Mouse (Mus musculus): ENCODE results near the gene Col4a3. TPM values are rescaled to one million over a fixed set of nuclear protein-coding genes. Genes with fewer than 3 reads are reported as not detected.

The Col4a3 gene
- polyA plus RNA-seq, 1 experiment from 2014 or later: 21.9 TPM

DNA sequence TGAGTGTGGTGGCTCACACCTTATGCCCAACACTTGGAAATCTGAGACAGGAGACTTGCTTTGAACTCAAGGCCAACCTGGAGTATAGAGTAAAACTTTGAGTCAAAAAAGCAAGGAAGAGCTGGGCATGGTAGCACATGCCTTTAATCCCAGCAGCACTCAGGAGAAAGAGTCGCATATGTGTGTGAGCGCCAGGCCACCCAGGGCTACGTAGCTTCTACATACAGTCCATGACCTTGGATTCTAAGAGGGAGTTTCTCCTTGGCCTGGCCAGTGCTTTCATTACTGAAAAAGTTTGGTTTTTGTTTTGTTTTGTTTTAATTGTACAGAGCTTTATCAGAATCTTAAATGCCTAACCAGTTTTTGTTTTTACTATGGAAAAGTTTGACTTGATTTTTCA is 157.2 kb downstream of the Col4a3 start:
- no peaks in the 10 kb centered on the region for H3K27me3 ChIP-seq (ENCODE audit: insufficient read depth, low read length)
- ATAC-seq (replicated peaks; ENCODE audit: low FRiP score, low read depth): no peak
- H3K4me2 ChIP-seq (ENCODE audit: low read length): no peak overlapping the region
- DNase-seq (ENCODE audit: low spot score): peak; percentile 18
- peaks cover 18% of the 10 kb centered on the region; the same call in 1 of the 2 replicates for H3K36me3 ChIP-seq (ENCODE audit: insufficient read depth, low read length)
- 67% methylated on average over 3 of the region's 3 CpGs for WGBS
- H3K27ac ChIP-seq: no peak overlapping the region
- no peak overlapping the region for H3K9ac ChIP-seq (ENCODE audit: low read depth, low read length)
- no peak overlapping the region for H3K4me3 ChIP-seq (replicated peaks; ENCODE audit: low read depth, low read length)
- H3K9me3 ChIP-seq (replicated peaks; ENCODE audit: low read length): no peaks in the 10 kb centered on the region
- H3K4me1 ChIP-seq (replicated peaks; ENCODE audit: insufficient read depth, low read length): no peaks in the 10 kb centered on the region; the same call in 1 of the 2 replicates
- no peak for TF ChIP-seq CTCF (IDR thresholded peaks at IDR 0.05; ENCODE audit: low read depth)

DNA sequence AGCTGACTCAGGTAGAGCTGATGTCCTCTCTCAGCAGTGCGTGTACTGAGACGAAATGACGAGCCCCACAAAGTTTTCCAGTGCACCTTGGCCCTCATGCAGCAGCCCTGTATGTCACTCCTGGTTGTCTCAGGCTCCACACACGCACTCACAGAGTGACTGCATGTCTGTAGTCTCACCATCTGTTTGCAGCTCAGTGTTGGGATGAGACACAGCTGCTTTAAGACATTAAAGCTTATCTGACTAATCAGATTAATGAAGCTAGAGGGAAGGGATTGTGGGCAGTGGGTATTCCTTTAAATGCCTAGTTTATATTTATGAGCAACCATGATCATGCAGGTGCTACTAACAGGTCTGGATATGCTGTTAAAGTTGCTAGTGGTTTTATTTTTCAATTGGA is 159.7 kb downstream of the Col4a3 start:
- no peak for DNase-seq (ENCODE audit: low spot score)
- H3K36me3 ChIP-seq (ENCODE audit: insufficient read depth, low read length): peaks cover 17% of the 10 kb centered on the region
- no peak overlapping the region for H3K27ac ChIP-seq
- H3K4me2 ChIP-seq (ENCODE audit: low read length): no peak overlapping the region
- H3K9ac ChIP-seq (ENCODE audit: low read depth, low read length): no peak overlapping the region
- H3K4me1 ChIP-seq (replicated peaks; ENCODE audit: insufficient read depth, low read length): no peaks in the 10 kb centered on the region; the same call in 1 of the 2 replicates
- H3K27me3 ChIP-seq (ENCODE audit: insufficient read depth, low read length): no peaks in the 10 kb centered on the region
- 72% methylated on average over 4 of the region's 4 CpGs for WGBS
- H3K4me3 ChIP-seq (replicated peaks; ENCODE audit: low read depth, low read length): no peak overlapping the region
- no peak for TF ChIP-seq CTCF (IDR thresholded peaks at IDR 0.05; ENCODE audit: low read depth)
- no peak for ATAC-seq (replicated peaks; ENCODE audit: low FRiP score, low read depth)
- no peaks in the 10 kb centered on the region for H3K9me3 ChIP-seq (replicated peaks; ENCODE audit: low read length)

DNA sequence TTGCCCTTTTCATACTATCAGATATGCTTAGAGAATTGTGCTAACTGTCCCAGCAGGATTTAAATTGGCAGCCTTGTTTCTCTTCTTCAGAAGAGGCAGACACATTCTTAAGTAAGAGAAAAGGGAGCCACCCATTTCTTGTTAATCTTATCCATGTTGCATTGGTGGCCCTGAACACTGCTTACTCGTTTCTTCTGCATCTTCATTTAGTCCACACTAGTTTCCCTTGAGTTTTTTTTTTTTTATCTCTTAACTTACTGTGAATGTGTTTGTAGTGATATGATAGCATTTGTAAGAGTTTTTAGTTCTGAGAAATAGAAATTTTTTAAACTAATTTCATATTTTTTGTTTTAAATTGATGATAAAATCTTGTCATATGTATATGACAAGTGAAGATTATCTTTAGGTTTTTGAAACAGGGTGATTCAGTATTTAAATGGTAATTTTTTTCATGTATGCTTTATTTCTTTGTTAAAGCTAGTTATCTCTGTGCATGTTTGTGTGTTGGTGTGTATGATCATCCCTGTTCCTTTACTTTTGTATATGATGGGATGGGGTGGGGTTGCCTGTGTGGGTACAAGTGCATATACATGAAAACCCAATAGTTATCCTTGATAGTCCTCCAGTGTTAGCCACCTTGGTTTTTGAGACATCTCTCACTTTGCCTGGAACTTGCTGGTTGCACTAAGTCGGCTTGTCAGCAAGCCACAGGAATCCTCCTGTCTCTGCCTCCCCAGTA is 161.2 kb downstream of the Col4a3 start:
- H3K4me3 ChIP-seq (replicated peaks; ENCODE audit: low read depth, low read length): no peak overlapping the region
- no peak overlapping the region for H3K9ac ChIP-seq (ENCODE audit: low read depth, low read length)
- H3K4me1 ChIP-seq (replicated peaks; ENCODE audit: insufficient read depth, low read length): no peaks in the 10 kb centered on the region; the same call in 1 of the 2 replicates
- no peak overlapping the region for H3K27ac ChIP-seq
- ATAC-seq (replicated peaks; ENCODE audit: low FRiP score, low read depth): no peak
- H3K27me3 ChIP-seq (ENCODE audit: insufficient read depth, low read length): no peaks in the 10 kb centered on the region
- peaks cover 17% of the 10 kb centered on the region for H3K36me3 ChIP-seq (ENCODE audit: insufficient read depth, low read length)
- H3K4me2 ChIP-seq (ENCODE audit: low read length): no peak overlapping the region
- no peaks in the 10 kb centered on the region for H3K9me3 ChIP-seq (replicated peaks; ENCODE audit: low read length)
- no peak for TF ChIP-seq CTCF (IDR thresholded peaks at IDR 0.05; ENCODE audit: low read depth)
- no peak for DNase-seq (ENCODE audit: low spot score)
- WGBS: 94% methylated on average over 2 of the region's 2 CpGs

DNA sequence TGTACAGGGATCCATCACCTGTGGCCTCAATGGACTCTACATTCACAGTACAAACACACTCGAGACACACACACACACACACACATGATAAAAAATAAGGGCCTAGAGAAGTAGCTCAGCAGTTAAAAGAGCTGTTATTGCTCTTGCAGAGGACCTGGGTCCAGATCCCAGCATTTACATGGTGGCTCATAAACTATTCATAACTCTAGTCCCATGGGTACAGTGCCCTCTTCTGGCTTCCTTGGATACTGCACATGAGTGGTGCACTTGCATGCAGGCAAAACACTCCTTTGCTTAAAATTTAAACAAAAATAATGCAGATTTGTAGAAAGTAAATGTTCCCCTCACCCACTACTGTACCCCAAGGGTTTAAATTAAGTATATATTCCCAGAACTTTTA is 172.8 kb downstream of the Col4a3 start:
- TF ChIP-seq CTCF (IDR thresholded peaks at IDR 0.05; ENCODE audit: low read depth): peak; percentile 48
- no peak overlapping the region for H3K4me3 ChIP-seq (replicated peaks; ENCODE audit: low read depth, low read length)
- no peaks in the 10 kb centered on the region for H3K4me1 ChIP-seq (replicated peaks; ENCODE audit: insufficient read depth, low read length)
- no peak overlapping the region for H3K9ac ChIP-seq (ENCODE audit: low read depth, low read length)
- no peak for ATAC-seq (replicated peaks; ENCODE audit: low FRiP score, low read depth)
- H3K27ac ChIP-seq: no peak overlapping the region
- 92% methylated on average over 1 of the region's 1 CpGs for WGBS
- no peaks in the 10 kb centered on the region for H3K27me3 ChIP-seq (ENCODE audit: insufficient read depth, low read length)
- no peak overlapping the region for H3K4me2 ChIP-seq (ENCODE audit: low read length)
- 0 out of 2 replicates have a peak, but pooled peaks cover 14% of the 10 kb centered on the region for H3K36me3 ChIP-seq (ENCODE audit: insufficient read depth, low read length)
- H3K9me3 ChIP-seq (replicated peaks; ENCODE audit: low read length): no peaks in the 10 kb centered on the region
- DNase-seq (ENCODE audit: low spot score): no peak

DNA sequence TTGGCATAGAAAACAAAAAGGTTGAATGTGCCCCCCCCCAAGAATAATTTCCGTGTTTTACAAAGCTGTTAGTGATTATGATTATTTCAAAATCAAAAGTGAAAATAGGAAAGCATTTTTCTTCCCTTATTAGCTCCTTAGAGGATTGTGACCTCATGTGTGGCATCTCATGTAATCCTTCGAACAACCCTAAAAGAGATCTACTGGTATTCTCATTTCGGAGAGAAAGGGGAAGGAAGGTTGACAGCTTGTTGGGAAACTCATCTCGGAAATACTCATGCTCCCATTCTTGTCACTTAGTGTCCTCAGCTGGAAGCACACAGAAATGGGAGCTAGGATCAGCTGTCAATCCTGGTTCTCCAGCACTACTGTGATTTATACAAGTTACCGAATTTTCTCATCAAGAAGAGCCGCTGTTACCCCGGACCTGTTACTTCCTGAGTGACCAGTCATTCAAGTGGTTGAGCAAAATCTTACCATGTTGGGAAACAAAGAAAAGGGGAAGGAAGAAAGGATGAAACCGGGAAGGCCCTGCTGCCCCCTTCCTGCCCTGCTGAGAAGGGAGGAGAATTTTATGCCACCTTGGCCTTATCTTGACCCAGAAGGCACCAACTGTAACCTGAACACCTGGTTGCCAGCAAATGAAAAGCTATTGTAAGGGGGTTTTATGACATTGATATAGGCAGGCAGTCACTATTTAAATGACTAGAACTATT is 174.9 kb downstream of the Col4a3 start:
- Histone ChIP-seq H3K4me3 (replicated peaks; ENCODE audit: low read depth, low read length) (no peak overlapping the region), H3K4me2 (ENCODE audit: low read length) (no peak overlapping the region), H3K4me1 (replicated peaks; ENCODE audit: insufficient read depth, low read length) (no peaks in the 10 kb centered on the region), H3K9me3 (replicated peaks; ENCODE audit: low read length) (no peaks in the 10 kb centered on the region), H3K9ac (ENCODE audit: low read depth, low read length) (no peak overlapping the region), H3K27me3 (ENCODE audit: insufficient read depth, low read length) (no peaks in the 10 kb centered on the region), H3K36me3 (ENCODE audit: insufficient read depth, low read length) (0 out of 2 replicates have a peak, but pooled peaks cover 3% of the 10 kb centered on the region), H3K27ac (no peak overlapping the region)
- no peak for DNase-seq (ENCODE audit: low spot score)
- ATAC-seq (replicated peaks; ENCODE audit: low FRiP score, low read depth): no peak
- 88% methylated on average over 8 of the region's 8 CpGs for WGBS
- TF ChIP-seq CTCF (IDR thresholded peaks at IDR 0.05; ENCODE audit: low read depth): no peak

DNA sequence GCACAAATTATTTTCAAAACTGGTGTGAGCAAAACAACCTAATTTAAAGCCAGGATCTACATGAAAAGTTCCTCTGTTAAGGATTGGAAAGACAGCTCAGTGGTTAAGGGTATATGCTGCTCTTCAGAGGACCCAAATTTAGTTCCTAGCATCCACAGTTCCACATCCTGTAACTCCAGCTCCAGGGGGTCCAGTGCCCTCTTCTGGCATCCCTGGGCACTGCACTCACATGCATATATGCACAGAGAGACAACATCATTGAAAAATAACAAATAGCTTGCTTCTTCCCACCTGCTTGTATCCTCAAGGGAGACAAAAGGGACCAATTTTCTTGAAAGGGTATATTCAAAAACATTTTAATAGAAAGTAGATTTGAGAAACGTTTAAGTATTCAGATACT is 175.6 kb downstream of the Col4a3 start:
- H3K4me1 ChIP-seq (replicated peaks; ENCODE audit: insufficient read depth, low read length): no peaks in the 10 kb centered on the region
- H3K27me3 ChIP-seq (ENCODE audit: insufficient read depth, low read length): no peaks in the 10 kb centered on the region
- H3K4me3 ChIP-seq (replicated peaks; ENCODE audit: low read depth, low read length): no peak overlapping the region
- WGBS: 89% methylated on average over 1 of the region's 1 CpGs
- H3K36me3 ChIP-seq (ENCODE audit: insufficient read depth, low read length): 0 out of 2 replicates have a peak, but pooled peaks cover 3% of the 10 kb centered on the region
- no peak overlapping the region for H3K27ac ChIP-seq
- H3K9ac ChIP-seq (ENCODE audit: low read depth, low read length): no peak overlapping the region
- ATAC-seq (replicated peaks; ENCODE audit: low FRiP score, low read depth) (no peak), DNase-seq (ENCODE audit: low spot score) (no peak)
- H3K4me2 ChIP-seq (ENCODE audit: low read length): no peak overlapping the region
- no peaks in the 10 kb centered on the region for H3K9me3 ChIP-seq (replicated peaks; ENCODE audit: low read length)
- peak; percentile 34; the same call in 1 of the 2 replicates for TF ChIP-seq CTCF (IDR thresholded peaks at IDR 0.05; ENCODE audit: low read depth)

All from kidney, postnatal 0 days (tissue).